Mouse (Mus musculus) heart, embryonic 12.5 days (tissue): ENCODE results near the gene Myof. TPM values are rescaled to one million over a fixed set of nuclear protein-coding genes. Genes with fewer than 3 reads are reported as not detected.

ENCODE experiments used
- ATAC-seq: fragments of 200-750 bp; cut with Nextera tagmentation; 2 replicates; pipeline ENCODE4 v1.8.0; 2017; ENCODE audit warnings: moderate TSS enrichment, moderate library complexity; ENCODE audit not compliant: insufficient number of reproducible peaks, low FRiP score
- H3K27ac ChIP-seq: fragments of 300-500 bp; sonication (generic); 2 replicates; pipeline ENCODE4 v1.5.1; 2016; ENCODE audit warnings: mild to moderate bottlenecking, moderate library complexity; ENCODE audit not compliant: poor library complexity, severe bottlenecking
- H3K27me3 ChIP-seq: fragments of 300-500 bp; sonication (generic); replicated peaks from 2 replicates; pipeline ENCODE4 v1.6.1; 2016; ENCODE audit warnings: mild to moderate bottlenecking, moderate library complexity
- H3K36me3 ChIP-seq: fragments of 300-500 bp; sonication (generic); 2 replicates; pipeline ENCODE4 v1.6.1; 2016; ENCODE audit warnings: mild to moderate bottlenecking, moderate library complexity
- H3K4me1 ChIP-seq: fragments of 300-500 bp; sonication (generic); replicated peaks from 2 replicates; pipeline ENCODE4 v1.6.1; 2016; ENCODE audit warnings: mild to moderate bottlenecking
- H3K4me2 ChIP-seq: fragments of 300-500 bp; sonication (generic); 2 replicates; pipeline ENCODE4 v1.6.1; 2016; ENCODE audit warnings: mild to moderate bottlenecking, moderate library complexity
- H3K4me3 ChIP-seq: fragments of 300-500 bp; sonication (generic); 2 replicates; pipeline ENCODE4 v1.5.1; 2016; ENCODE audit warnings: mild to moderate bottlenecking
- H3K9ac ChIP-seq: fragments of 300-500 bp; sonication (generic); 2 replicates; pipeline ENCODE4 v1.6.1; 2016; ENCODE audit warnings: mild to moderate bottlenecking, moderate library complexity
- H3K9me3 ChIP-seq: fragments of 300-500 bp; sonication (generic); replicated peaks from 2 replicates; pipeline ENCODE4 v1.6.1; 2016; ENCODE audit warnings: mild to moderate bottlenecking, moderate library complexity
- WGBS: fragments of 180-500 bp; shearing (Covaris S2); methylation state at CpG from one replicate; pipeline ENCODE4 v1.1.7; 2016; 5-methylcytosine and 5-hydroxymethylcytosine counted together
- polyA plus RNA-seq: library from polyadenylated mRNA; unstranded; fragments of >200 nt; fragmentation: Nextera tagmentation; extraction: Ambion mirVana; gene quantifications from 2 replicates; pipeline ENCODE4 v1.2.1, GENCODE M21; 2016

Gene Myof
- polyA plus RNA-seq, 1 experiment from 2014 or later = 9.4 TPM

GRCm38 (mm10) chr19:37970571-37970970 is 72.8 kb downstream of the Myof start:
- whole genome bisulfite sequencing = 78% methylated on average over 4 of the region's 4 CpGs
- Histone ChIP-seq H3K27me3 (no peaks in the 10 kb centered on the region), H3K36me3 (peaks cover 5% of the 10 kb centered on the region; the same call in 1 of the 2 replicates), H3K4me3 (no peak overlapping the region), H3K4me2 (no peak overlapping the region), H3K9me3 (no peaks in the 10 kb centered on the region), H3K4me1 (no peaks in the 10 kb centered on the region; the same call in 1 of the 2 replicates), H3K27ac (no peak overlapping the region), H3K9ac (no peak overlapping the region)
- no peak for ATAC-seq

GRCm38 (mm10) chr19:37970004-37970403 is 73.4 kb downstream of the Myof start:
- no peaks in the 10 kb centered on the region for H3K9me3 ChIP-seq
- 73% methylated on average over 5 of the region's 5 CpGs for WGBS
- H3K4me3 ChIP-seq = no peak overlapping the region
- H3K4me2 ChIP-seq = no peak overlapping the region
- H3K9ac ChIP-seq = no peak overlapping the region
- no peaks in the 10 kb centered on the region for H3K27me3 ChIP-seq
- H3K27ac ChIP-seq = no peak overlapping the region
- peaks cover 5% of the 10 kb centered on the region; the same call in 1 of the 2 replicates for H3K36me3 ChIP-seq
- no peak for ATAC-seq
- H3K4me1 ChIP-seq = no peaks in the 10 kb centered on the region; the same call in 1 of the 2 replicates

GRCm38 (mm10) chr19:37965828-37966227 is 77.5 kb downstream of the Myof start:
- WGBS = 54% methylated on average over 4 of the region's 4 CpGs
- Histone ChIP-seq H3K27ac (no peak overlapping the region), H3K36me3 (peaks cover 5% of the 10 kb centered on the region; the same call in 1 of the 2 replicates), H3K9me3 (no peaks in the 10 kb centered on the region), H3K4me3 (no peak overlapping the region), H3K4me2 (no peak overlapping the region), H3K4me1 (no peaks in the 10 kb centered on the region; the same call in 1 of the 2 replicates), H3K27me3 (no peaks in the 10 kb centered on the region), H3K9ac (no peak overlapping the region)
- ATAC-seq = peak; percentile 25; the same call in 1 of the 2 replicates

GRCm38 (mm10) chr19:37963421-37963820 is 80.0 kb downstream of the Myof start:
- Histone ChIP-seq H3K4me2 (no peak overlapping the region), H3K4me1 (no peaks in the 10 kb centered on the region; the same call in 1 of the 2 replicates), H3K27me3 (no peaks in the 10 kb centered on the region), H3K27ac (no peak overlapping the region), H3K9ac (no peak overlapping the region), H3K4me3 (no peak overlapping the region), H3K9me3 (no peaks in the 10 kb centered on the region), H3K36me3 (peaks cover 5% of the 10 kb centered on the region; the same call in 1 of the 2 replicates)
- WGBS = 75% methylated on average over 5 of the region's 5 CpGs
- no peak for ATAC-seq

DNA sequence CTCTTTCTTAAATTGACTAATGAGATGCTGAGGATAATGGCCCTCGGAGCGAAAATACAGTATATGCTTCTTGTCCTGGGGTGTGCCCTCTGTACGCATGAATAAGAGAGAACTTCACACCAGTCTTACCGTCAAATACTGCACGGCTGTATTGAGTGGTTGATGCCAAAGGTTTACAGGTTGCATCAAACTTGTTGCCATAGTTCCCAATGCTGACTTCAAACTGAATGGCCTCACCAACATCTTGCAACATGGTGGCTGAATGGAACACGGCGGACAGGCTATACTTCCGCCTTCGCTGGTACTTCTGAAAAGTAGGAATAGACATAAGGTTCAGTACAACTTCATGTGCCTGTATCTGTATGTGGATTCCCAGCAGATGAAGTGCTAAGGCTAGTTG is 82.6 kb downstream of the Myof start:
- H3K36me3 ChIP-seq = no peaks in the 10 kb centered on the region
- no peak overlapping the region for H3K4me3 ChIP-seq
- WGBS = 94% methylated on average over 9 of the region's 9 CpGs
- no peak for ATAC-seq
- no peaks in the 10 kb centered on the region for H3K27me3 ChIP-seq
- no peak overlapping the region for H3K9ac ChIP-seq
- no peak overlapping the region for H3K4me2 ChIP-seq
- H3K9me3 ChIP-seq = no peaks in the 10 kb centered on the region
- H3K4me1 ChIP-seq = no peaks in the 10 kb centered on the region; the same call in 1 of the 2 replicates
- H3K27ac ChIP-seq = no peak overlapping the region

GRCm38 (mm10) chr19:37959543-37960215 is 83.7 kb downstream of the Myof start:
- no peak for ATAC-seq
- Histone ChIP-seq H3K4me3 (no peak overlapping the region), H3K9ac (no peak overlapping the region), H3K9me3 (no peaks in the 10 kb centered on the region), H3K27me3 (no peaks in the 10 kb centered on the region), H3K4me1 (no peaks in the 10 kb centered on the region), H3K36me3 (no peaks in the 10 kb centered on the region), H3K27ac (no peak overlapping the region), H3K4me2 (no peak overlapping the region)
- 71% methylated on average over 10 of the region's 10 CpGs for WGBS

DNA sequence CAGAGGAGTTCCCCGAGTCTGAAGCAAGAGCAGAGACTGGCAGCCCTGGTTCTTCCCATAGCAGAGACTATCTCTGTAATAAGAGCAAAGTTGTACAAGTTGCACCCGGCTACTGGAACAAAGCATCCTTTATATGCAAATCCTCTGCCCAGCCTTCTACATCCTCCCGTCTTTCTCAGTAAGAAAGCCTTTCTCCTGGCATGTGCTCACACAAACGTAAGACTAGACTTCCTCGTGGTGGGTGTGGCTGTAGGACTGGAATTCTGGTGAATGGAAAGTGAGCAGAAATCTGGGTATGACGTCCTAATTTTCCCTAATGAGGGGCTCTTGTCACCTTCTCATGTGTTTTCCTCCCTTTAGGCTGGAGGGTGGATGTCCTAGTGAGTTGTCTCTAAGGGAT is 84.3 kb downstream of the Myof start:
- H3K4me2 ChIP-seq = no peak overlapping the region

DNA sequence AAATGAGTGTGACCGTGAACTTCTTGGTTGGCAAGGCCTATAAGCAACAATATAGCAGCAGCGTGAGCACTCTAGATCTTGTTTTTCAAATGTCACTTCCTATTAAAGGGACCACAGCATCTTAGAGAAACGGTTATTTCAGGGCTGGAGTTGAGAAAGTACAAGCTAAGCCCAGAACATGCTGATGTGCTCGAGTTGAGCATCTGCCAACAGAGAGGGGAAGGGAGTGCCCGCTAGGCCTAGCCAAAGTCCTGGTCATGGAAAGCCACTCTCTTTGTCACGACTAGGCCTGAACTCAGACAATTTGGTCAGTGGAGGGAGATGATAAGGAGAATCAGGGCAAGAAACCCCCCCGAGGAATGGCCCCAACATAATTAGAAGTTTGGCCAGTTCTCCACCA is 86.1 kb downstream of the Myof start:
- Histone ChIP-seq H3K27me3 (no peaks in the 10 kb centered on the region), H3K36me3 (no peaks in the 10 kb centered on the region), H3K4me1 (no peaks in the 10 kb centered on the region), H3K27ac (no peak overlapping the region), H3K4me2 (no peak overlapping the region), H3K4me3 (no peak overlapping the region), H3K9ac (no peak overlapping the region), H3K9me3 (no peaks in the 10 kb centered on the region)
- 70% methylated on average over 7 of the region's 7 CpGs for WGBS
- ATAC-seq = no peak

More for the DNA sequence above, 84.3 kb downstream of the Myof start:
- no peak for ATAC-seq
- Histone ChIP-seq H3K4me3 (no peak overlapping the region), H3K27me3 (no peaks in the 10 kb centered on the region), H3K9me3 (no peaks in the 10 kb centered on the region), H3K9ac (no peak overlapping the region), H3K27ac (no peak overlapping the region), H3K36me3 (no peaks in the 10 kb centered on the region), H3K4me1 (no peaks in the 10 kb centered on the region)
- 47% methylated on average over 6 of the region's 6 CpGs for WGBS

- no peak overlapping the region for H3K4me3 ChIP-seq
- WGBS = 63% methylated on average over 3 of the region's 3 CpGs
- no peaks in the 10 kb centered on the region for H3K4me1 ChIP-seq
- no peaks in the 10 kb centered on the region for H3K9me3 ChIP-seq
- ATAC-seq = no peak
- H3K4me2 ChIP-seq = no peak overlapping the region
- no peaks in the 10 kb centered on the region for H3K27me3 ChIP-seq
- no peaks in the 10 kb centered on the region for H3K36me3 ChIP-seq
- H3K9ac ChIP-seq = no peak overlapping the region
- H3K27ac ChIP-seq = no peak overlapping the region
These were observed 87.4 kb downstream of the Myof start for GRCm38 (mm10) chr19:37956006-37956405.

GRCm38 (mm10) chr19:37955425-37956001 is 87.9 kb downstream of the Myof start:
- Histone ChIP-seq H3K9ac (no peak overlapping the region), H3K27me3 (no peaks in the 10 kb centered on the region), H3K9me3 (no peaks in the 10 kb centered on the region), H3K4me1 (no peaks in the 10 kb centered on the region), H3K4me2 (no peak overlapping the region), H3K27ac (no peak overlapping the region), H3K36me3 (0 out of 2 replicates have a peak, but pooled peaks cover 3% of the 10 kb centered on the region), H3K4me3 (no peak overlapping the region)
- 36% methylated on average over 7 of the region's 7 CpGs for WGBS
- ATAC-seq = peak; percentile 39; the same call in 1 of the 2 replicates

- 61% methylated on average over 5 of the region's 5 CpGs for WGBS
- H3K36me3 ChIP-seq = 0 out of 2 replicates have a peak, but pooled peaks cover 3% of the 10 kb centered on the region
- H3K27me3 ChIP-seq = no peaks in the 10 kb centered on the region
- no peak overlapping the region for H3K4me3 ChIP-seq
- H3K9me3 ChIP-seq = no peaks in the 10 kb centered on the region
- H3K9ac ChIP-seq = no peak overlapping the region
- H3K4me1 ChIP-seq = no peaks in the 10 kb centered on the region
- H3K4me2 ChIP-seq = no peak overlapping the region
- H3K27ac ChIP-seq = no peak overlapping the region
- no peak for ATAC-seq
These were observed 88.6 kb downstream of the Myof start for GRCm38 (mm10) chr19:37954772-37955171.
